Mouse (Mus musculus): Measurements from ENCODE around the gene Naa15. TPM values are rescaled to one million over a fixed set of nuclear protein-coding genes. Genes with fewer than 3 reads are reported as not detected.

Gene Naa15
- total RNA-seq, 2 experiments from 2014 or later: 50.9 to 60.0 TPM

- peak; percentile 72 to 90 for DNase-seq (ENCODE audit: low spot score in 2 of 2)
Measured at GRCm38 (mm10) chr3:51510903-51511302, 96.0 kb downstream of the Naa15 start.

DNA sequence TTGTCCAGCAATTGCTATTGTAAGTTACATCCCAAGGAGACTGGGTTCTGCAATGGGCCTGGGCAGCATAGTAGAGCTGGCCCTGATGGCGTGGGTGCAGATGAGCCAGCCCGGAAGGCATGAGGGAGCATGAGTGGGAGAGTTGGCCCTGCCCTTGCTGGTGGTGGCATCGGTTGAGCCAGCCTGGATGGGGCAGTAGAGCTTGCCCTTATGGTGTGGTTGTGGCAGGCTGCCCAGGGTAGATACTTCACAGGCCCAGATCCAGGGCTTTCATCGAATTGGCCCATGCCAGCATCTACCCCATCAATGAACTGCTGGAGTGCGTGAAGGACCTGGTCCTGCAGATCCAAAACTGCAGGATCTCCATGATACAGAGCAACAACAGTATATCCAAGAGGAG, 97.0 kb downstream of the Naa15 start:
- DNase-seq (ENCODE audit: low spot score in 2 of 2): no peak

DNA sequence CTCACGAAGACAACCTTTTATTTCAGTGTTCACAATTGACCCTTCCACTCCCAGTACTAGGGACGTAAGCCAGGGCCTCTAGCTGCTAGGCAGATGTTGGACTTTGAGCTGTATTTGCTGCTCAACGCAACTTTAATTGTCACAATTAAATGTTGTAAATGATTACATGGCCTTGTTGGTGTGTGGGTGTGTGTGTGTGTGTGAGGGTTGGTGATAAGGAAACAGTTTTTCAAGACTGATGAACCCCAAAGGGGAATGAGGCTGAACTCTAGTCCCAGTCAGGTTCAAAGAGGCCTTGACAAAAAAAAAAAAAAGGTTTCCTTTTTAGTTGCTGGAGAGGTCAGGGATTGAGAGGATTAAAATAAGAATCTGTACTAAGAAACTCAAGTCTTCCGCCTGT, 102.5 kb downstream of the Naa15 start:
- no peak for DNase-seq (ENCODE audit: low spot score in 2 of 2)

- DNase-seq (ENCODE audit: low spot score in 2 of 2): no peak
Measured at GRCm38 (mm10) chr3:51517878-51518762, 103.2 kb downstream of the Naa15 start.

- DNase-seq (ENCODE audit: low spot score in 2 of 2): no peak
Measured at GRCm38 (mm10) chr3:51518763-51519121, 103.8 kb downstream of the Naa15 start.

DNA sequence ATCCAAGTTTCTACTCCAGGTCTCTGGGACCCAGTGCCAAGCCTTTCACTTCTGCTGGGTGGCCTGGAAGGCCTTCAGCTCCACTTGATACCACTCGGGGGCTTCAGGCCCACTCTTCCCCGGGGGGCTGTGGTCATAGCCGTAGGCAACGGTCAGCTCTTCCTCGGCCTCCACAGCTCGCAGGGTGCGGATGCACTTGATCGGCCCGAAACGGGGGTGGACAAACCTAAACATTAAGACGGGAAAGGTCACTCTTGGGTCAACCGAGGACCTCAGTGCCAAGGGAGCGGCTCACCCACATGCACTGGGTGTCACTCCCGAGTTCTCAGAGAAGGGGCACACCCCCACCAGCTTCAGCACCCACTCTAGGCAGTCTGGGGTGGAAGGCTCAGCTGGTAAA, 106.3 kb downstream of the Naa15 start:
- DNase-seq (ENCODE audit: low spot score in 2 of 2): no peak

- DNase-seq (ENCODE audit: low spot score in 2 of 2): no peak
Measured at GRCm38 (mm10) chr3:51525186-51525785, 110.3 kb downstream of the Naa15 start.

Other genes with a start within 250 kb of the Naa15 start
- 10 to 100 TPM; 59.5 to 60.3 TPM for gene Noct, start 190.7 kb upstream of the Naa15 start, total RNA-seq (2021)
- 10 to 100 TPM; 66.7 to 67.4 TPM for gene Elf2, start 74.5 kb upstream of the Naa15 start, total RNA-seq (2021)
- not detected for gene Mgarp, start 18.4 kb upstream of the Naa15 start, total RNA-seq (2021)
- 100 to 1,000 TPM; 288 to 339 TPM for gene Ndufc1, start 6.2 kb upstream of the Naa15 start, total RNA-seq (2021)
- 10 to 100 TPM; 24.0 to 24.7 TPM for gene Rab33b, start 68.8 kb downstream of the Naa15 start, total RNA-seq (2021)
- gene Setd7, start 145.7 kb downstream of the Naa15 start, total RNA-seq (2021): 100 to 1,000 TPM; 143 to 153 TPM
- not detected for gene Mgst2, start 245.2 kb downstream of the Naa15 start, total RNA-seq (2021)